Comparison of ENCODE assay signal across 23 mouse cellular contexts in the genomic region with DNA sequence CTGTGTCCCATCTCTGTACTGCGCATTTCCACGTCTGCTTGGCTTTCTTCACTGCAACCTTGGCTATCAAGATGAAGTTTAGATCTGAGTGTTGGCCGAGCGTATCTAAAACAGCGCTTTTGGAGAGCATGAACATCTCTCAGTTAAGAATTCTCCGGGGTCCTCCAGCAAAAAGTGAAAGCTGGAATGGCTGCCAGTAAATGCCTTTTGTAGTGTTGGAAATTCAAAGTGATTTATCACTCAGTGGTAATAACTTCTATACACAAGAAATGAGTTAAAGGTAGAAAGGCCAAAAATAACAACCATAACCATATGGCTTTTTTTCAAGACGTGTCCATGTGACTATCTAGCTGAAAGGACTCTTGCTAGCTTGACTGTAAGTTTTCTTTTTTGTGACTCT. TPM values are rescaled to one million over a fixed set of nuclear protein-coding genes. Genes with fewer than 3 reads are reported as not detected.
A peak's percentile ranks its signal among the peaks of the same experiment; 100 is the strongest.
DNase-seq lines count a peak whose midpoint lies in the region; ATAC-seq lines count a peak whose summit lies in the region.
"Had no signal": no experiment of that assay in that cellular context is flagged by ENCODE, and none has a peak within 500 bp of the region (broad histone marks: within the 10 kb centered on the region; RNA-seq: fewer than 3 reads in every experiment).

No protein-coding gene starts in this region.

- 0 out of 2 replicates have a peak, but pooled peaks cover 4% of the 10 kb centered on the region for H3K9me3 ChIP-seq in embryonic facial prominence, embryonic 14.5 days (ENCODE audit: control insufficient read depth, low read length)
- peaks cover 7% of the 10 kb centered on the region for H3K9me3 ChIP-seq in embryonic facial prominence, embryonic 10.5 days
- no peaks in the 10 kb centered on the region for H3K9me3 ChIP-seq in kidney, embryonic 15.5 days (replicated peaks)
- H3K9me3 ChIP-seq in liver, embryonic 12.5 days (replicated peaks) = no peaks in the 10 kb centered on the region
- H3K9me3 ChIP-seq in stomach, embryonic 16.5 days (replicated peaks; ENCODE audit: control insufficient read depth, low read length) = peaks cover 6% of the 10 kb centered on the region; the same call in 1 of the 2 replicates
- H3K9me3 ChIP-seq: embryonic facial prominence, embryonic 12.5 days; forebrain, embryonic 13.5 days; liver, embryonic 13.5 days had no signal

- no peaks in the 10 kb centered on the region for H3K36me3 ChIP-seq in embryonic facial prominence, embryonic 14.5 days (ENCODE audit: control insufficient read depth, insufficient read depth, low read length)
- peaks cover 8% of the 10 kb centered on the region for H3K36me3 ChIP-seq in embryonic facial prominence, embryonic 10.5 days (replicated peaks)
- H3K36me3 ChIP-seq in kidney, embryonic 15.5 days = no peaks in the 10 kb centered on the region
- no peaks in the 10 kb centered on the region for H3K36me3 ChIP-seq in liver, embryonic 12.5 days
- no peaks in the 10 kb centered on the region for H3K36me3 ChIP-seq in stomach, embryonic 16.5 days (ENCODE audit: control insufficient read depth, insufficient read depth, low read length)
- H3K36me3 ChIP-seq: embryonic facial prominence, embryonic 12.5 days; liver, embryonic 13.5 days; midbrain, embryonic 13.5 days had no signal

- ATAC-seq in embryonic facial prominence, embryonic 14.5 days (ENCODE audit: low read depth) = no peak
- ATAC-seq in kidney, embryonic 15.5 days (replicated peaks; ENCODE audit: low FRiP score) = no peak; the same call in 1 of the 2 replicates
- ATAC-seq in liver, embryonic 12.5 days = no peak
- peak; percentile 58; the same call in 1 of the 2 replicates for ATAC-seq in stomach, embryonic 16.5 days (ENCODE audit: insufficient read depth, low FRiP score)
- ATAC-seq: forebrain, embryonic 13.5 days; midbrain, embryonic 13.5 days had no signal

- H3K4me3 ChIP-seq in embryonic facial prominence, embryonic 14.5 days (ENCODE audit: low read depth, low read length) = no peak overlapping the region
- no peak overlapping the region for H3K4me3 ChIP-seq in embryonic facial prominence, embryonic 10.5 days
- H3K4me3 ChIP-seq in kidney, embryonic 15.5 days (replicated peaks) = no peak overlapping the region
- H3K4me3 ChIP-seq in liver, embryonic 12.5 days = no peak overlapping the region
- no peak overlapping the region for H3K4me3 ChIP-seq in stomach, embryonic 16.5 days (replicated peaks; ENCODE audit: low read length)
- H3K4me3 ChIP-seq: embryonic facial prominence, embryonic 12.5 days; forebrain, embryonic 13.5 days; left cerebral cortex, adult 2 months; liver, embryonic 13.5 days; megakaryocyte, embryonic 14.5 days; midbrain, embryonic 13.5 days had no signal

- H3K9ac ChIP-seq in embryonic facial prominence, embryonic 14.5 days (ENCODE audit: low read depth, low read length) = no peak overlapping the region
- H3K9ac ChIP-seq in kidney, embryonic 15.5 days = no peak overlapping the region
- H3K9ac ChIP-seq in liver, embryonic 12.5 days = no peak overlapping the region
- H3K9ac ChIP-seq in stomach, embryonic 16.5 days (ENCODE audit: low read length) = no peak overlapping the region
- H3K9ac ChIP-seq: embryonic facial prominence, embryonic 12.5 days; forebrain, embryonic 13.5 days; liver, embryonic 13.5 days; midbrain, embryonic 13.5 days had no signal

- H3K4me1 ChIP-seq in embryonic facial prominence, embryonic 14.5 days (ENCODE audit: control insufficient read depth, insufficient read depth, low read length) = no peaks in the 10 kb centered on the region
- H3K4me1 ChIP-seq in embryonic facial prominence, embryonic 10.5 days = peaks cover 10% of the 10 kb centered on the region
- H3K4me1 ChIP-seq in kidney, embryonic 15.5 days = peaks cover 37% of the 10 kb centered on the region
- 0 out of 2 replicates have a peak, but pooled peaks cover 3% of the 10 kb centered on the region for H3K4me1 ChIP-seq in liver, embryonic 12.5 days
- H3K4me1 ChIP-seq in stomach, embryonic 16.5 days (ENCODE audit: control insufficient read depth, insufficient read depth, low read length) = peaks cover 10% of the 10 kb centered on the region
- H3K4me1 ChIP-seq: liver, embryonic 13.5 days; megakaryocyte, embryonic 14.5 days had no signal

- DNase-seq in embryonic facial prominence, embryonic 14.5 days (ENCODE audit: low spot score) = peak; percentile 69
- no peak for DNase-seq in embryonic facial prominence, embryonic 10.5 days (ENCODE audit: low spot score)
- no peak for DNase-seq in kidney, postnatal 14 days
- DNase-seq in liver = no peak
- DNase-seq in ovary, adult 18-20 months (ENCODE audit: low spot score) = no peak
- DNase-seq: cerebellum, adult 11 months; cerebellum, postnatal 10 days; heart, postnatal 14 days; kidney, adult 8-10 months; liver, embryonic 13.5 days; lung, adult 2 months; lung, postnatal 36 days; right cerebral cortex, postnatal 14 days; thymus, postnatal 36 days had no signal

- no peak overlapping the region; the same call in 1 of the 2 replicates for H3K4me2 ChIP-seq in embryonic facial prominence, embryonic 14.5 days (ENCODE audit: low read depth, low read length)
- peak overlapping the region; percentile 41 for H3K4me2 ChIP-seq in kidney, embryonic 15.5 days
- H3K4me2 ChIP-seq in liver, embryonic 12.5 days = no peak overlapping the region
- H3K4me2 ChIP-seq in stomach, embryonic 16.5 days (ENCODE audit: low read depth, low read length) = peak overlapping the region; percentile 3; the same call in 1 of the 2 replicates
- H3K4me2 ChIP-seq: embryonic facial prominence, embryonic 12.5 days; forebrain, embryonic 13.5 days; heart, embryonic 11.5 days; liver, embryonic 13.5 days; midbrain, embryonic 13.5 days had no signal

- 68% methylated on average over 7 of the region's 7 CpGs for WGBS in embryonic facial prominence, embryonic 14.5 days
- WGBS in embryonic facial prominence, embryonic 10.5 days = 93% methylated on average over 7 of the region's 7 CpGs
- WGBS in kidney, embryonic 15.5 days = 59% methylated on average over 7 of the region's 7 CpGs
- WGBS in liver, embryonic 12.5 days (ENCODE audit: insufficient replicate concordance) = 75% methylated on average over 7 of the region's 7 CpGs
- WGBS in stomach, embryonic 16.5 days = 53% methylated on average over 7 of the region's 7 CpGs

- H3K27ac ChIP-seq in embryonic facial prominence, embryonic 14.5 days (replicated peaks; ENCODE audit: low read depth, low read length) = no peak overlapping the region
- no peak overlapping the region for H3K27ac ChIP-seq in embryonic facial prominence, embryonic 10.5 days (replicated peaks)
- peak overlapping the region; percentile 79 for H3K27ac ChIP-seq in kidney, embryonic 15.5 days
- H3K27ac ChIP-seq in liver, embryonic 12.5 days = peak overlapping the region; percentile 2; the same call in 1 of the 2 replicates
- H3K27ac ChIP-seq in stomach, embryonic 16.5 days (ENCODE audit: low read length) = peak overlapping the region; percentile 28; the same call in 1 of the 2 replicates
- H3K27ac ChIP-seq: embryonic facial prominence, embryonic 12.5 days; forebrain, embryonic 13.5 days; left cerebral cortex, adult 2 months; liver, embryonic 13.5 days; midbrain, embryonic 13.5 days had no signal

- H3K27me3 ChIP-seq in embryonic facial prominence, embryonic 14.5 days (replicated peaks; ENCODE audit: control insufficient read depth, insufficient read depth, low read length) = no peaks in the 10 kb centered on the region
- H3K27me3 ChIP-seq in embryonic facial prominence, embryonic 10.5 days (replicated peaks; ENCODE audit: low read depth, poor library complexity, severe bottlenecking) = no peaks in the 10 kb centered on the region
- H3K27me3 ChIP-seq in kidney, embryonic 15.5 days = no peaks in the 10 kb centered on the region
- no peaks in the 10 kb centered on the region for H3K27me3 ChIP-seq in liver, embryonic 12.5 days (replicated peaks)
- H3K27me3 ChIP-seq in stomach, embryonic 16.5 days (ENCODE audit: control insufficient read depth, insufficient read depth, low read length) = no peaks in the 10 kb centered on the region
- H3K27me3 ChIP-seq: embryonic facial prominence, embryonic 12.5 days; forebrain, embryonic 13.5 days; liver, embryonic 13.5 days; megakaryocyte, embryonic 14.5 days; midbrain, embryonic 13.5 days had no signal

RNA-seq across cellular contexts. Expression of a gene that starts 46.1 kb away (rescaled TPM):
- polyA plus RNA-seq in embryonic facial prominence, embryonic 14.5 days (2014; fragmentation: Nextera tagmentation; extraction: Ambion mirVana) = 25.2 and 33.3 TPM in 2 replicates
- 20.6 and 24.5 TPM in 2 replicates for polyA plus RNA-seq in embryonic facial prominence, embryonic 10.5 days (2016; fragmentation: Nextera tagmentation; extraction: Ambion mirVana)
- polyA plus RNA-seq in kidney, embryonic 15.5 days (2015; fragmentation: Nextera tagmentation; extraction: Ambion mirVana) = 14.2 and 19.0 TPM in 2 replicates
- 6.1 and 7.4 TPM in 2 replicates for polyA plus RNA-seq in liver, embryonic 12.5 days (2016; fragmentation: Nextera tagmentation; extraction: Ambion mirVana)
- 7.2 and 9.7 TPM in 2 replicates for polyA plus RNA-seq in stomach, embryonic 16.5 days (2015; fragmentation: Nextera tagmentation; extraction: Ambion mirVana)

Comparison
In these comparisons a context has a peak if more than half of its experiments do, and no peak if none do; other contexts are left out.
1. H3K27ac ChIP-seq: peak in kidney, embryonic 15.5 days (single experiment), liver, embryonic 12.5 days (single experiment) and stomach, embryonic 16.5 days (single experiment); none in embryonic facial prominence, embryonic 14.5 days (single experiment) and embryonic facial prominence, embryonic 10.5 days (single experiment).
2. H3K4me2 ChIP-seq: peak in kidney, embryonic 15.5 days (single experiment) and stomach, embryonic 16.5 days (single experiment); none in embryonic facial prominence, embryonic 14.5 days (single experiment) and liver, embryonic 12.5 days (single experiment).